Mouse (Mus musculus) cerebral cortex, adult 2 months (tissue): ENCODE data around the gene Clec4e.

ENCODE experiments used
- WGBS: fragments of 180-500 bp; shearing (Covaris S2); methylation state at CpG from one replicate; pipeline ENCODE4 v1.1.7; 2018; 5-methylcytosine and 5-hydroxymethylcytosine counted together

The Clec4e gene

GRCm38 (mm10) chr6:123289753-123290152 is at the start of gene Clec4e:
Clec4e (minus strand) TSS chr6:123289870.
- 82% methylated on average over 4 of the region's 4 CpGs for WGBS

- 33% methylated on average over 2 of the region's 2 CpGs for WGBS
Observed at GRCm38 (mm10) chr6:123332503-123332902, 42.8 kb upstream of the Clec4e start.

GRCm38 (mm10) chr6:123308033-123308432 is 18.4 kb upstream of the Clec4e start, which contains the start of gene Vmn2r19:
Vmn2r19 (plus strand) TSS chr6:123308333.
- WGBS = 88% methylated on average over 2 of the region's 2 CpGs

- WGBS = 90% methylated on average over 7 of the region's 7 CpGs
Observed at GRCm38 (mm10) chr6:123306315-123306714, 16.6 kb upstream of the Clec4e start.

- WGBS = 56% methylated on average over 1 of the region's 1 CpGs
Observed at GRCm38 (mm10) chr6:123296687-123297086, 7.0 kb upstream of the Clec4e start.

- WGBS = 91% methylated on average over 11 of the region's 11 CpGs
Observed at GRCm38 (mm10) chr6:123293509-123293908, 3.8 kb upstream of the Clec4e start.

- WGBS = 92% methylated on average over 1 of the region's 1 CpGs
Observed at GRCm38 (mm10) chr6:123292751-123293400, 3.2 kb upstream of the Clec4e start.

- WGBS = 80% methylated on average over 10 of the region's 10 CpGs
Observed at GRCm38 (mm10) chr6:123288931-123289330, 739 bp downstream of the Clec4e start.

- 92% methylated on average over 2 of the region's 2 CpGs for WGBS
Observed at GRCm38 (mm10) chr6:123286311-123286710, 3.4 kb downstream of the Clec4e start.

GRCm38 (mm10) chr6:123279443-123279842 is 10.2 kb downstream of the Clec4e start:
- WGBS = 54% methylated on average over 2 of the region's 2 CpGs

GRCm38 (mm10) chr6:123266945-123267344 is 22.7 kb downstream of the Clec4e start:
- WGBS = 83% methylated on average over 5 of the region's 5 CpGs

- WGBS = 88% methylated on average over 4 of the region's 4 CpGs
Observed at GRCm38 (mm10) chr6:123265809-123266208, 23.9 kb downstream of the Clec4e start.

GRCm38 (mm10) chr6:123264194-123264593 is 25.5 kb downstream of the Clec4e start:
- WGBS = 92% methylated on average over 3 of the region's 3 CpGs

GRCm38 (mm10) chr6:123261555-123262161 is 28.0 kb downstream of the Clec4e start, which contains the start of gene Clec4d:
Clec4d (plus strand) TSS chr6:123262111.
- 78% methylated on average over 4 of the region's 4 CpGs for WGBS

- WGBS = 88% methylated on average over 1 of the region's 1 CpGs
Observed at GRCm38 (mm10) chr6:123260868-123261267, 28.8 kb downstream of the Clec4e start.

GRCm38 (mm10) chr6:123259889-123260603 is 29.6 kb downstream of the Clec4e start:
- 81% methylated on average over 4 of the region's 4 CpGs for WGBS

GRCm38 (mm10) chr6:123258946-123259345 is 30.7 kb downstream of the Clec4e start:
- 79% methylated on average over 3 of the region's 3 CpGs for WGBS

GRCm38 (mm10) chr6:123248862-123249261 is 40.8 kb downstream of the Clec4e start:
- WGBS = 85% methylated on average over 2 of the region's 2 CpGs

GRCm38 (mm10) chr6:123244201-123244600 is 45.5 kb downstream of the Clec4e start:
- 83% methylated on average over 5 of the region's 5 CpGs for WGBS
